Mouse (Mus musculus) urinary bladder, postnatal 25 days (tissue): ENCODE results near the gene Egfl7.

Experiments used
- DNase-seq: peaks from one replicate; pipeline ENCODE4 v3.0.0; 2022; ENCODE audit warnings: low spot score

Gene Egfl7

DNA sequence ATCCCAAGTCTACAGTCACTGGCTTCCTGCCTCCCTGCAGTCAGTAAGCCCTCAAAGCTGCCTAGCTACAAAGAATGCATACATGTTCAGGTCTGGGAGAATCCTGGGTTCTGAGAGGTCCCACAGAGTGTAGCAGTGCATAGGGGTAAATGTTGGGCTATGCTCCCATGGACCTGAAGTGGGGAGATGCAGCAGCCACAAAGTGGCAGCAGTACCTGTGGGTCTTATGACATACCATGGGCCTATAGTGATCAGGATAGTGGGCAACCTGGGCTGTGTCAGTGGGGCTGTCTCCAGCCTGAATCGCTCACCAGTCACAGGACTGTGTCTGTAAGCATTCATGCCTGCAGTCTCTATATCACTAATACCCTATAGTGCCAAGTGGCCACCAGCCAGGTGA, at the start of gene Egfl7:
Gene Egfl7 (plus strand): TSS at position 301 of the 400 bp plus-strand sequence.
- no peak for DNase-seq

DNA sequence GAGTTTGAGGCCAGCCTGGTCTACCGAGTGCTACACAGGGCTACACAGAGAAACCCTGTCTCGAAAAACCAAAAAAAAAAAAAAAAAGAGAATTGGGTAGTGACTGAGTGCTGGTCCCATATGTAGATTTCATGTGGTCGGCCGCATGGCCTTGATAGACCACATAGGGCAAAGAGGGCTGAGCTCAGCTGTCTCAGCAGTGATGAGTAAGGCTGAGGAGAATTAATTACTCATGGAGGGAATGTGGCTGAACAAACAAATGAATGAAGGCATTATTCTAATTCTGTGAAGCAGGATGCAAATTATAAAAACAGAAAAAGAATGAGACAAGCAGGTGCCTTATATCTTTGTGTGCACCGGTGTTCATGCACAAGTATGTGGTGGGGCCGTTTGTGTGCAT, 48.0 kb upstream of the Egfl7 start:
- no peak for DNase-seq

DNA sequence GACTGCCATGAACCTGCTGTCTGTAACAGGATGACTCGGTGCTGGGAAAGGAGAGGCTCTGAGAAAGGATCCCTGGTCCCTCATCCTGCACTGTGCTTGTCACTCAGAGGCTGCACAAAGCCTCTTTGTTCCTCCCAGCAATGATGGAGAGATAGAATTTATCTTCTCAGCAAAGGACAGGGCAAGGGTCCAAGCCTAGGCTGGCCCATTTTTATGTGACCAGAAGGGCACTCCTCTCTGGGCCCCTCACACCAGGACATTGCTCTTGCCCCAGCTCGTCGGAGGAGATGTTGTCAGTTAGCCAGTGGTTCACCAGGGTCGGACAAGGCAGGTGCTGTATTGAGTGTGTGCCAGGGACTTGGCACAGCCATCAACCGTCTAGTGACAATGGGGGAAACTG, 46.6 kb upstream of the Egfl7 start:
- no peak for DNase-seq

DNA sequence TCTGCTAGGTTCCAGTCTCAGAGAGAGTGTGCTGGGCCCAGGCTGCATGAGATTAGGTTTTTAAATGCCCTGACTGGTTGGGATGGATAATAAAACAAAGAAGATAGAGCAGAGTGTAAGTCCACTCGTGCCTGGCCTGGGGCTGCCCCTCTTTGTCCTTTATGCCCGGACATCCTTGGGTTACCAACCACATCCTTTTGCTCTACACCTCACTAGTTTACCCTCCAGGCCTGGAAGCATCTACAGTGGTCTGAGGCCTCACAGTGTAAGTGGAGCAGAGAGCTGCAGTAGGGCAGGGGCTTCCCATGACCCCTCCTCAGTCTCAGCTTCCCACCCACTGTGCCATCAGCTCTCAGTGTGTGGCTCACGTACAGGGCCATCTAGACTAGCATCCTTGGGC, 45.7 kb upstream of the Egfl7 start:
- DNase-seq = no peak

DNA sequence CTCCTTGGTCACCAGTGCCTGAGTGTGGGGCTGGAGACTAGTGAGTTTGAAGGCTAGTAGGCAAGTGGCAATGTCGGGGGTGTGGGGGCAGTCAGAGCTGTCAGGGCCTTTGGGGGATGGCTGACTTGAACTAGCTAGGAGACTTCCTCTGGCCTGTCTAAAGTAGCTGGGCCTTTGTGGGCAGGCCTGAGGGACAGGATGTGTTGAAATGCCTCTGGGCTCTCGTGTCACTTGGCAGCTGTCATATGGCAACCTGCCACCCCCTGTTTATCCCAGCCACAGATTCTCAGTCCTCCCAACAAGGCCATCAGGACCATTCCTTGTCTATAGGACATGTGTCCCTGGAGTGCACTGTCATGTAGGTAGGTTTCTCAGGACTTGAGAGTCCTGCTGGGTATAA, 45.2 kb upstream of the Egfl7 start:
- DNase-seq = no peak

DNA sequence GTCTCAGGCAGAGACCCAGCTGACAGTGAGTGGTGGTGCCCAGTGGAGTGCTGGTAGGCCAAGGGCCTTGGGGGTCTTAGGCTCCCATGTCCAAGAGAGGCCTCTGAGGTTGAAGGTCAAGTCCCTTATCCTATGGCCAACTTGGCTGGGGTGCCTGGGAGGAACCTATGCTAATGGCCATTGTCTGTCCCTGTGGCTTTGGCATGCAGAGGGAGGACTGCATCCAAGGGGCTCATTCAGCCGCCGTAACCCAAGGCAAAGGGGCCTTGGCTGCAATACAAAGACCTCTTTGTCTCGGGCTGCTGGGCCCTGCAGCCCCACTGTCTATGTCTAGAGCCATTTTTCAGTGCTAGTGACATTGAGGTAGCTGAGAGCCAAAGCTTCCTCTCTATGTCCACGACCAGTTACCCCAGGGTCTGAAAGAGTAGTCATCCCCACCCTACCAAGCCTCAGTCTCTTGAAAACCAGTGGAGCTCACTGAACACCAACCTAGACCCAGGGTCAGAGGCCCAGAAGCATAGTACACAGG, 44.2 kb upstream of the Egfl7 start:
- DNase-seq = no peak

DNA sequence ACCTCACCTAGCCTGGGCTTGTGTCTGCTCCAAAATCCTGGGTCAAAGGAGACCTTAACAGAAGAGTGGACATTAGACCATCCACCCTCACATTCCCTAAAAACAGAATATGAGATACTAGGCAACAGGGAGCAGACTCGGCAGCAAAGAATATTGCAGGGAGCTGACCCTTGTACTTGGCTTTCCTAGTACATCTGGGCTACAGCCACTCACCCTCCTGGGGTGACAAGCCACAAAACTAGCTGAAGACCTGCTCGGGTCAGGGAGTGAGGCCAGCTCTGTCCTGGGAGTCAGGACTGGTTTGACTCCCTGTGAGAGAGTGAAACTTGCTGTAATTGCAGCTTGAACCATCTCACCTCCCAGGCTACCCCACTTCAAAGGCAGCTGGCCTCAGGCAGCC, 40.3 kb upstream of the Egfl7 start:
- no peak for DNase-seq

DNA sequence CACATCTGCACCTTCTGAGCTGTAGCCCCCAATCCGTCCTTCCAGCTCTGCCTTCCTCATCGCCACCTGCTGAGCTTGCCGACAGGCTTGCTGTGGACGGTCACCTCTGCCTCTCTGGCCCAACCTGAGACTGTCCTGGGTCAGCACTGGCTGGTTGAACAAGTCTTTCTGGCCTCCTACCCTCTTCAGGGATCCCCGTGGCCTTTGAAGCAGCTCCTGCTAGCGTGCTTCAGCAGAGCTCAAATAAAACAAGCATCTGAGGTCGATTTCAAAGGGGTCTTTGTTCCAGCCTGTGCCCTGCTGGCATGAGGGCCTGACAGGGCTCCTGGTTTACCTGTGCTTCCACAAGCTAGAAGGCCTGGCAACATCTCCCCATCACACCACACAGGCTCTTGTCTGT, 39.1 kb upstream of the Egfl7 start:
- no peak for DNase-seq

DNA sequence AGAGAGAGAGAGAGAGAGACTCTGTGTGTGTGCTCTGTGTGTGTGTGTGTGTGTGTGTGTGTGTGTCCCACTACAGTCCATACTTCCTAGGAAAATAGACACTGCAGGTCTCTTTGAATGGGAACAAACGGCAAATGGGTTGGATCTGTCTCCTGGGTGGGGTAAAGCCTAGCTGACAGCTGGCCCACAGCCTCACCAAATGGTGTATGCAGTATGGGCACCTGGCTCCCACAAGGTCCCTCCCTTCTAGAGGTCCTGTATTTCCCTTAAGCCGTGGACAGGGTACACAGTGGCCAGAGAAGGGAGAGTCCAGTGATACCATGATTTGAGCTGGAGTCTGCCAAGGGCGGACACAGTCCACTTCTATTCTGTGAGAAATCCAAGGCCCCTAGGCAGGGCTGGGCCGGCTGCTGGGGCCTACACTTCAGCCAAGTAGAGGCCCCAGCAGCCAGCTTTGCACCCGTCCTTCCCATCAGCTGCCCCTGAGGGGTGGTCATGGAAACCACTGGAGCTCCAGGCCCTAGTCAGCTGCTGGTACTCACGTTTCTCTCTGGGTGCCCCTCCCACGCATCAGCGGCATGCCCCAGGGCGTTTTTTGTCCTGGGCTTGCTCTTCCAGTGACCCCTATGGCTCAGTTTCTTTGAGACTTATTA, 38.4 kb upstream of the Egfl7 start:
- DNase-seq = no peak

DNA sequence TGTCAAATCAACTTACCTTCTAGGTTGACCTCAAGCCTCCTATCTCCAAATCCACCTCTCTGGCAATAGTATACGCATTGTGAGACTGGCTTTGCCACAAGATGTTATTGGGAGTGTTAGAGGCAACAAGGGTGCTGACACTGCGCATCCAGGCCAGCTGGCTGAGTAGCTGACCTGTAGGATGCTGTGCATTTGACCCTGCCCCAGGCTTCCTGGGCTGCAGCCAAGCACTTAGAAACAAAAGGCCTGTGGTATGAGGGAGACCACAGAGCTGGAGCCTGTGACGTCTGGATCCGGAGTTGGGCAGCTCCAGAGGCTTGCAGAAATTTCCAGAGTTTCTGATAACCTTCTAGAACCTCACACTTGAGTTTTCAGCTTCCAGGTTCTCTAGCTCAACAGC, 36.7 kb upstream of the Egfl7 start:
- DNase-seq = no peak

DNA sequence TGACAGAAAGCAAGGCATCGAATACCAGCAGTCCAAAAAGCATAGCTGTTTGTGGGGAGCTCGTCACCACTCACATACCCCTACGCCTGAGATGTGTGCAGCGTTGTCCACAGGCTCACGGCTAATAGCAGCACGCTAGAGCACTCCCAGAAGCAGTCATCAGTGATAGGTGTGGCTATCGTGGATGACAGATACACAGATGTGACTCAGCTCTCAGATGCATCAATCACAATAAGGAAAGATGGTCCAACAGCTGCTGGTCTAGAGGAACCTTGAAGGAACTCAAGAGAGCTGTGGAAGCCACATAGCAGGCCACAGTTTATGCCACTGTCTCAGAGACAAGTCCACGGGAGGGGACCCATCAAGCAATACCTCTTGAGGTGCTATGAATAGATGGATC, 36.0 kb upstream of the Egfl7 start:
- no peak for DNase-seq

DNA sequence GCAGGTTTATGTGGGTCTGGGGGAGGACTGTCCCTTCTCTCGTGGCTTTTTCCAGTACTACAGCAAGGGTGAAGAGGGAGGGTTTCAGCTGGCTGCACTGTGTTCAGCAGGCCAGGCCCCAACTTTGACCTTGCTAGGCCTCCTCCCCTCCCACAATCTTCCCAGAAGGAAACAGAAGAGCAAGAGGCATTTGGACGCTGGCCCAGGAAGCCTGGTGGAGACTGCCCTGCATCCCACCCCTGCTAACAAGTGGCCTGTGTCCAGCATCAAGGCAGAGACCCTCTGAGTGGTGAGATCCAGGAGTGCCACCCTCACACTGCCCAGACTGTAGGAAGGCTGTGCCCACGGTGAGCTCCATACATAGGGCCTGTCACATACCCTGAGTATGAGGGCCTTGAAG, 35.5 kb upstream of the Egfl7 start:
- DNase-seq = no peak

DNA sequence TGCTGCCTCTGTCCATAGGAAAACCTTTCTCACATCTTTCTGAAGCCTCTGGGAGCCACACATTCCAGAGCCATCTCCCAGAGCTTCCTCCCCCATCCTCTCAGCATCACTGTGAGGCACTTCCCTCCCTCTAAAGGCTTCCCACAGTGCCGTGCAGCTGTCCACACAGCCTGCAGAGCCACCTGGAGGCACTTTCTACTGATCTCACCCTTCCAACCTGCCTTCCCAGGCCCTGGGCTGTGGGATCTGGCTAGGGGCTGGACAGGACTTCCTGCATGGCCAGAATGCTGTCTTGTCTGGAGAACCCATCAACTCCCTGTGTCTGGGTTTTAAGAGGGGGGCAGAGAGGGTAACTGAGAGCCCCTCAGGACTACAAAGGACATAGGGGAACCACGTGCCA, 32.3 kb upstream of the Egfl7 start:
- no peak for DNase-seq

DNA sequence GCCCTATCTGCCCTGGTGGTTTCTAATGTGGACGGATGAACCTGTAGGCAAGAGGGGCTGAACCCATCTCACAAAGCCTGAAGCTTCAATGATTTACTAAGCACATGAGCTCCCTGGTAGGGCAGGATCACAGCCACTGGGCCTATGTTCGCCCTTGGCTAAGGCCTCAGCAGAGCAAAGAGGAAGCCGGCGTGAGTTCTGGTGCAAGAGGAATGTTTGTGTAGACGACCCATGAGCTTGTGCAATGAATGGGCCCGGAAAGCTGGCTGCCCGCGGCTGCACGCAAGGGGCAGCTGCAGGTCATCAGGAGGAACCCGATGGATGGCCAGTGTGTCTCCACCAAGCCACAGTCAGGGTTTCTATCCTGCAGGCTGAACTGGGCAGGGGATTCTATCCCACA, 30.0 kb upstream of the Egfl7 start:
- peak; percentile 35 for DNase-seq

DNA sequence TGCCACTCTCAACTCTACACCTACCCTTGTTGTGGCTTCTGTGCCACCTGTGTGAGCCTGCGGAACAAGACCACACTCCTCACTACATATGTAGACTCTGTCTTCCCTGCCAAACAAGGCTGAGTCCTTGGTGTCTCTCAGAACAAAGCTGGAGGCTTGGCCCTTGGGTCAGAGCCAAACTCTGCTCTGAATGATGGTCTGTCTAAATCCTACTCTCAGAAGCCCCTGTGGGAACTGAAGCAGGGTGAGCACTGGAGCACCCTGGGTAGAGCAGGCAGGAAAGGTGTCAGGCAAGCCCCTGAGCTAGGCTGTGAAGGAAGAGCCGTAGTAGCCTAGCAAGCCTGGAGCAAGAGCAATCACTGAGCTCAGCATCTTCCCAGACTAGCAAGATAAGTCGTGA, 29.6 kb upstream of the Egfl7 start:
- DNase-seq = no peak

DNA sequence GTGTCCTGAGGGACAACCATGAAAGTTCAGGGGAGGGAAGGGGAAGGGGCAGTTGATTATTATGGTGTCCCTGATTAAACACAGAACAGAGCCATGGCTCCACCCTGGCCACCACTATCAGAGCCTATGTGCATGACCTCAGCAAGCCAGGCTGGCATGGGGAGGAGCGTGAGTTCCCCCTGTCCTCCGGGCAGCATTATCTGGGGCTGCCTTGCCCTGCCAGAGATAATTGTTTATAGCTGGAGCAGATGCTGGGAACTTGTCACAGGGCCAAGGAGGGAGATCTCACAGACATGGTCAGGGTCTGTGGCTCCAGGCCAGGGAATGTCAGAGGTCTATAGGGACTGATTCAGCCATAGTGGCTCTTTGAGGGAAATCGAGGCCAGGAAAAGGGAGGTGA, 29.0 kb upstream of the Egfl7 start:
- DNase-seq = no peak

DNA sequence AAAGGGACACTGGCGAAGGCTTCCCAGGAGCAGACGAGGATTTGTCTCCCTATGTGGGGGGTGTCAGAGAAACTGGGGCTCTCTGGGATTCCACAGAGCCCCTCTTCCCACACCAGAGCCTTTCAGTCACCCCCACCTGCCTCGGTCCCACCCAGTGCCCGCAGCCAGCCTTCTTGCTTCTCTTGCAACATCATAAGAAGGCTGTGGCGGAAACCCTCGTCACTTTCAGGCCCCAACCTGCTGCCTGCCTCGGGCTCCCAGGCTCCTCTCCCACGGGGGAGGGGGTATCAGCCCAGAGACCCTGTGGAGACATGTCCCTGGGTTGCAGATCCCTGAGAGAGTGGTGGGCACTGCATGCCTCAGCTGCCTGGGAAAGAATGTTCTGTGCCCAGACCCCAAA, 28.4 kb upstream of the Egfl7 start:
- DNase-seq = no peak

DNA sequence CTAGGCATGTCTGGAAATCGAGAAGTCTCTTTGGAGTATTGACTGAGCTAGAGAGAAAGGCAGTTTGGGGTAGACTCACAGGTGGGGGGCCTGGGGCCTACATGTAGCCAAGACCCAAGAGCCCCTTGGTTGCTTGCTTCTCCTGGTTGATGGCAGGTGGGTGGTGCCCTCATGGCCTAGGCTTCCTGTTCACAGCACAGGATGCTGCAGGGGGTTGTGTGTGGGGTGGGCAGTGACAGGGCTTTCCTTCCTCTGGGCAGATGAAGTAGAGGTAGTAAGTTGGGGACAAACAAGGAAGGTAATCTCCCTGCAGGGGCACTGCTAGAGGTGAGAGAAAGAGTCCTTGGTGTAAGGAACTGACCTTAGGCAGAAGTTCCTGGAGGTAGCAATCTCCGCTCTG, 27.7 kb upstream of the Egfl7 start:
- DNase-seq = no peak

DNA sequence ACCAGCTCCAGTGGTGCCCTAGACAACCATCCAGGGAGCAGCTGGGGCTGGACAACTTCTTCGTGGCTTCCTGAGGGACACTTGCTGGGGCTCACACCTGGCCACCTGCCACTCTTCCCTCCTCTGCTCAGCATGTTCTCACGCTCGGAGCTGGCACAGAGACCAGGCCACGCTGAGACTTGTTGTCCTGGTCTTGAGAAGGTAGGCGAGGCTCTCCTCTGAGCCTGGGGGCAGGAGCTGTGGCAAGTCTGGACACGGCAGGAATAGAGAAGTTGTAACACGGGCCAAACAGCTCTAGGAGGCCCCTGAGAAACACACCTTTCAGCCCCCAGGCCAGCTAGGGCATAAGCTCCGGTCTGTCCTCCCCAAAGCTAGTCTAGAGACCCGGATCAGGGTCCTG, 25.9 kb upstream of the Egfl7 start:
- peak; percentile 48 for DNase-seq

DNA sequence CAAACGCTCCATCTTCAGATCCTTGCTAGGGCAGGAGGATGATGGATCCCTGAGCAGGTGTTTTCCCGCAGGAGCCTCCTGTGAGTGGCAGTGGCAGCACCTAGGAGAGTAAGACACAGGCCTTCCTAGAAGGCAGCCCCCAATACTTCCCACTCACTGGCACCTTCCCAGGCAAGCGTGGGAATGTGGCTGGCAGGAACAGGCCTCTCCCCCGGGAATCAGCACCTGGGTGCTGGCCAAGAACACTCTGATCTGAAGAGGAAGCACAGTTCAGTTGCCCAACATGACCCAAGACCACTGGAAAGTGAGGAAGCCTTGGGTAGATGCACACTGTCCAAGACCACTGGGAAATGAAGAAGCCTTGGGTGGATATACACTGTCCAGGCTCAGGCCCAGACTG, 24.7 kb upstream of the Egfl7 start:
- no peak for DNase-seq

DNA sequence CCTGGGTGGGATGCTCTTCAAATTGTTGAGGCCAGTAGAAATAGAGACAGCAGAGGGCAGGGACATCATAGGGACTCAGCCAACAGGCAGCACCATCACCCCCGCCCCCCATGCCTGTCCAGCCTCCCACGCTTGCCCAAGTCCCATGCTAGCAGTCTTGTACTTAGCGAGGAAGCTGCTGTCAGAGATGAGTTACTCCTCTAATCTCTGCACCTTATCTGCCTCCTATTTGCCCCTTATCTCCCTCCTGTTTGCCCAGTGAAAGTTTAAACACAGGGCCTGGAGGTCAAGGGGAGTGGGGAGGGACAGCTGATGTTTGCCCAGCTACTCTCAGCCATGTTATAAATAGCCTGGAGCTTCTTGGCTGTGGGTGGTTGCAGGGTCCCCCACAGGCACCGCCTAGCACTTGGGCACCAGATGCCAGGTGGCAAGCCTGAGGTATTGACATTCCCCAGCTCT, 23.2 kb upstream of the Egfl7 start:
- peak; percentile 29 for DNase-seq

DNA sequence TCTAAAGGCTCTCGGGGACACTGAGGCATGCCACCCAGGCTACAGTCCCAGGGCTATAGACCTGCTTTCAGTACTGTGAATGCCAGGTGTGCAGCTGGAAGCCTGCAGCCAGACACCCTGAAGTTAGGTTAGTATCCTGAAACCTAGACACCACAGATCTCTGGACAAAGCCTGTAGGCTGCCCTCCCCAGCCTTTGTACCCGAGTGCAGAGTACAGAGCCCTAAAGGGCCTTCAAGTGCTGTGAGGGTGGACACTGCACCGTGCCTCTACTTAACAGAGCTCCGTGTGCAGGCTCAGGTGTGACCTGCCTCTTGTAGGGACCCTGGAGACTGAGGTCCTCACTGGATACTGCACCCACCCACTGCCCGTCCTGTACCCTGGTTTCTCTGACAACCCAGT, 19.3 kb upstream of the Egfl7 start:
- DNase-seq = no peak

DNA sequence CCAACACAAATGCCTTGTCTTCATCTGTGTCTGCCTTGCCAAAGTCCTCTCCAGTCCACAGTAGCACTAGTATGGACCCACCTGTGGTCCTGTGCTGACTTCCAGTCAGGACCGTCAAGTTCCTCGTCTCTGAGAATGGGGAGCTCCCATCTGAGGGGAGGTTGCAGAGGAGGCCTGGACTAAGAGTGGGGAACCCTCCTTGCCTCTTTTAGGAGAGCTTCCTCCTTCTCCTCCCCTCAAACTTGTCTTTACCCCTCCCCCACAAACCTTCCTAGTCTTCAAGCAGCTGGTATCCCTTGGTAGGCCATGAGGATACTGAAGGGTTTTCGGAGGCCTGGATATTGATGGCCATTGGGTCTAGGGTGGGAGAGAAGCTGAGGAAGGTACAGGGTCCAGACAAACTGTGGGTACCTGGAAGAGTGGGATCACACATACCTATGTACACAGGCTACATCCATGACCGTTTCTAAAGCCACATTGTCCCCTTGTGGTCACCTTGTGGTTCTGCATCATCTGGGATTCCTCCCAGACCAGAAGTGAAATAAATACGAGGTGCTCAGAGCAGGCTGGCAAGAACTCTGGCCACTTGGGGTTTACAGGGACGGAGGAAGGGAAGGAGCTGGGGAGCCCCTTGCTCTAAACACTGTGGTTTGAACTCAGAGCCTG, 18.3 kb upstream of the Egfl7 start:
- no peak for DNase-seq

DNA sequence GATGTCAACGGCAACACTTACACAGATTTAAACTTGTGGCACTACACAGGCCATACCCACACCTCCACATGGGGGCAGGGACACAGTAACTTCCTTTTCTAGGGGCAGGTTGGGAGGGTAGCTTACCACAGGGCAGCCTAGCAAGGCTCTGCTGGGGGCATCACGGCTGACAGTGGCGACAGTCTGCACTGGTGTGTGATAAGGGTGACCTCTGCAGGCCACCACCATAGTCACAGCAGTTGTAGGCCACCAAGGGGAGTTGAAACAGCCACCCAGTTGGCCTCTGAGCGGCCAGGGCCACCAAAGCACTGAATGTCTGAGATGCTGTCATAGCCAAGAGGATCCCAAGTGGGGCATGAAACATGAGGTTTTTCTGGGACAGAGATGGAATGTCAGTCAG, 13.6 kb upstream of the Egfl7 start:
- no peak for DNase-seq
